Mouse (Mus musculus) yolk sac, embryonic 10.5 days (tissue): ENCODE measurements around the gene Gm10577.

Source experiments
- DNase-seq: peaks from one replicate; pipeline ENCODE4 v3.0.0-alpha.2; 2017; ENCODE audit warnings: low spot score

The Gm10577 gene

GRCm38 (mm10) chr4:101020596-101020995 is at the start of gene Gm10577:
Gene Gm10577 (minus strand): TSS chr4:101020696.
- no peak for DNase-seq

- DNase-seq, result peak; percentile 46
Observed at GRCm38 (mm10) chr4:101069154-101069971, 48.9 kb upstream of the Gm10577 start.

GRCm38 (mm10) chr4:101068786-101069153 is 48.3 kb upstream of the Gm10577 start, which contains the start of gene Raver2:
Gene Raver2 (plus strand): TSS chr4:101068983.
- DNase-seq, result peak; percentile 58

- no peak for DNase-seq
Observed at GRCm38 (mm10) chr4:101066401-101066800, 45.9 kb upstream of the Gm10577 start.

- DNase-seq, result no peak
Observed at GRCm38 (mm10) chr4:101062146-101062545, 41.6 kb upstream of the Gm10577 start.

- DNase-seq, result no peak
Observed at GRCm38 (mm10) chr4:101046576-101046975, 26.1 kb upstream of the Gm10577 start.

- DNase-seq, result no peak
Observed at GRCm38 (mm10) chr4:101044149-101044548, 23.7 kb upstream of the Gm10577 start.

GRCm38 (mm10) chr4:101043691-101044090 is 23.2 kb upstream of the Gm10577 start:
- no peak for DNase-seq

- no peak for DNase-seq
Observed at GRCm38 (mm10) chr4:101037156-101037555, 16.7 kb upstream of the Gm10577 start.

GRCm38 (mm10) chr4:101035131-101035530 is 14.6 kb upstream of the Gm10577 start:
- DNase-seq, result no peak

GRCm38 (mm10) chr4:101033047-101033446 is 12.6 kb upstream of the Gm10577 start:
- no peak for DNase-seq

GRCm38 (mm10) chr4:101027852-101028411 is 7.4 kb upstream of the Gm10577 start:
- no peak for DNase-seq

GRCm38 (mm10) chr4:101026995-101027394 is 6.5 kb upstream of the Gm10577 start:
- DNase-seq, result peak; percentile 8

- DNase-seq, result no peak
Observed at GRCm38 (mm10) chr4:101026566-101026965, 6.1 kb upstream of the Gm10577 start.

- no peak for DNase-seq
Observed at GRCm38 (mm10) chr4:101017806-101018205, 2.7 kb downstream of the Gm10577 start.

GRCm38 (mm10) chr4:101009092-101009491 is 11.4 kb downstream of the Gm10577 start:
- DNase-seq, result no peak

- DNase-seq, result no peak
Observed at GRCm38 (mm10) chr4:101008362-101008769, 12.1 kb downstream of the Gm10577 start.

GRCm38 (mm10) chr4:101002961-101003360 is 17.5 kb downstream of the Gm10577 start:
- DNase-seq, result no peak

GRCm38 (mm10) chr4:101001073-101001472 is 19.4 kb downstream of the Gm10577 start:
- DNase-seq, result no peak

- DNase-seq, result no peak
Observed at GRCm38 (mm10) chr4:101000622-101001021, 19.9 kb downstream of the Gm10577 start.

GRCm38 (mm10) chr4:100998906-100999305 is 21.6 kb downstream of the Gm10577 start:
- DNase-seq, result no peak

GRCm38 (mm10) chr4:100998145-100998544 is 22.4 kb downstream of the Gm10577 start:
- DNase-seq, result peak; percentile 19

GRCm38 (mm10) chr4:100996060-100996651 is 24.3 kb downstream of the Gm10577 start:
- no peak for DNase-seq
